Mouse (Mus musculus) lung, embryonic 14.5 days (tissue): ENCODE measurements around the gene Foxi1. TPM values are rescaled to one million over a fixed set of nuclear protein-coding genes. Genes with fewer than 3 reads are reported as not detected.

ENCODE experiments used
- ATAC-seq: fragments of 200-750 bp; cut with Nextera tagmentation; 2 replicates; pipeline ENCODE4 v1.8.0; 2017; ENCODE audit warnings: mild to moderate bottlenecking, moderate TSS enrichment, moderate library complexity; ENCODE audit not compliant: insufficient read depth
- DNase-seq: peaks from one replicate; pipeline ENCODE4 v3.0.0-alpha.2; 2015
- H3K27ac ChIP-seq: fragments of 300-500 bp; sonication (generic); 2 replicates; pipeline ENCODE4 v1.5.1; 2014; ENCODE audit warnings: low read depth, mild to moderate bottlenecking, moderate library complexity
- H3K27me3 ChIP-seq: fragments of 300-500 bp; sonication (generic); 2 replicates; pipeline ENCODE4 v1.6.1; 2014; ENCODE audit warnings: low read length, control low read depth; ENCODE audit not compliant: insufficient read depth
- H3K36me3 ChIP-seq: fragments of 300-500 bp; sonication (generic); 2 replicates; pipeline ENCODE4 v1.6.1; 2014; ENCODE audit warnings: control low read depth; ENCODE audit not compliant: insufficient read depth
- H3K4me1 ChIP-seq: fragments of 300-500 bp; sonication (generic); 2 replicates; pipeline ENCODE4 v1.6.1; 2014; ENCODE audit warnings: antibody characterized with exemption, control low read depth; ENCODE audit not compliant: insufficient read depth
- H3K4me2 ChIP-seq: fragments of 300-500 bp; sonication (generic); 2 replicates; pipeline ENCODE4 v1.6.1; 2014; ENCODE audit warnings: mild to moderate bottlenecking
- H3K4me3 ChIP-seq: fragments of 300-500 bp; sonication (generic); 2 replicates; pipeline ENCODE4 v1.5.1; 2014; ENCODE audit warnings: low read depth, low read length
- H3K9ac ChIP-seq: fragments of 300-500 bp; sonication (generic); 2 replicates; pipeline ENCODE4 v1.6.1; 2014
- H3K9me3 ChIP-seq: fragments of 300-500 bp; sonication (generic); 2 replicates; pipeline ENCODE4 v1.6.1; 2016; ENCODE audit warnings: low read depth, low read length, control low read depth
- CTCF ChIP-seq: IDR thresholded peaks from 2 replicates; pipeline ENCODE4 v1.5.1; 2016; ENCODE audit warnings: antibody characterized with exemption, low read depth
- WGBS: fragments of 180-500 bp; shearing (Covaris S2); extraction: QIAGEN DNeasy Blood & Tissue Kit; methylation state at CpG from one replicate; pipeline ENCODE4 v1.1.7; 2014; 5-methylcytosine and 5-hydroxymethylcytosine counted together
- polyA plus RNA-seq: library from polyadenylated mRNA; unstranded; fragments of >200 nt; fragmentation: Nextera tagmentation; extraction: Ambion mirVana; gene quantifications from 2 replicates; pipeline ENCODE4 v1.2.1, GENCODE M21; 2014

The Foxi1 gene
- polyA plus RNA-seq, 1 experiment from 2014 or later, result not detected

- H3K27ac ChIP-seq, result no peak overlapping the region
- no peaks in the 10 kb centered on the region for H3K27me3 ChIP-seq
- H3K36me3 ChIP-seq, result no peaks in the 10 kb centered on the region
- H3K9me3 ChIP-seq, result 0 out of 2 replicates have a peak, but pooled peaks cover 5% of the 10 kb centered on the region
- TF ChIP-seq CTCF, result no peak
- ATAC-seq (no peak), DNase-seq (no peak)
- H3K9ac ChIP-seq, result no peak overlapping the region
- H3K4me2 ChIP-seq, result no peak overlapping the region
- 93% methylated on average over 11 of the region's 11 CpGs for WGBS
- no peak overlapping the region for H3K4me3 ChIP-seq
- 0 out of 2 replicates have a peak, but pooled peaks cover 10% of the 10 kb centered on the region for H3K4me1 ChIP-seq
Observed at GRCm38 (mm10) chr11:34165278-34165677, 42.6 kb downstream of the Foxi1 start.

- H3K4me1 ChIP-seq, result no peaks in the 10 kb centered on the region
- no peak for TF ChIP-seq CTCF
- 75% methylated on average over 9 of the region's 9 CpGs for WGBS
- ATAC-seq (no peak), DNase-seq (no peak)
- no peak overlapping the region for H3K9ac ChIP-seq
- H3K4me2 ChIP-seq, result no peak overlapping the region
- H3K27ac ChIP-seq, result no peak overlapping the region
- 0 out of 2 replicates have a peak, but pooled peaks cover 5% of the 10 kb centered on the region for H3K9me3 ChIP-seq
- H3K4me3 ChIP-seq, result no peak overlapping the region
- H3K36me3 ChIP-seq, result no peaks in the 10 kb centered on the region
- no peaks in the 10 kb centered on the region for H3K27me3 ChIP-seq
Observed at GRCm38 (mm10) chr11:34158916-34159315, 49.0 kb downstream of the Foxi1 start.

- H3K9ac ChIP-seq, result no peak overlapping the region
- no peaks in the 10 kb centered on the region for H3K36me3 ChIP-seq
- H3K4me2 ChIP-seq, result no peak overlapping the region
- no peaks in the 10 kb centered on the region for H3K9me3 ChIP-seq
- no peak overlapping the region for H3K4me3 ChIP-seq
- no peak for TF ChIP-seq CTCF
- WGBS, result 52% methylated on average over 7 of the region's 7 CpGs
- ATAC-seq (no peak), DNase-seq (no peak)
- no peaks in the 10 kb centered on the region for H3K27me3 ChIP-seq
- H3K4me1 ChIP-seq, result no peaks in the 10 kb centered on the region
- no peak overlapping the region for H3K27ac ChIP-seq
Observed at GRCm38 (mm10) chr11:34155235-34155634, 52.7 kb downstream of the Foxi1 start.

Other genes starting within 250 kb of the Foxi1 start
- gene Kcnmb1, start 245.1 kb downstream of the Foxi1 start, polyA plus RNA-seq, result 1.3 and 1.7 TPM in 2 replicates
- gene Kcnip1, start 214.9 kb downstream of the Foxi1 start, polyA plus RNA-seq, result 0.42 and 0.62 TPM in 2 replicates
- 2.5 and 4.0 TPM in 2 replicates for gene Lcp2, start 161.2 kb downstream of the Foxi1 start, polyA plus RNA-seq
- gene 4930469K13Rik, start 109.5 kb downstream of the Foxi1 start, polyA plus RNA-seq, result not detected in 2 replicates
- not detected in 2 replicates for gene Fam196b, start 106.7 kb upstream of the Foxi1 start, polyA plus RNA-seq